Mouse (Mus musculus) kidney, postnatal 14 days (tissue): ENCODE results near the gene Tnfrsf21.

Experiments
- DNase-seq: peaks from one replicate; pipeline ENCODE4 v3.0.0; 2022; ENCODE audit warnings: mixed read lengths

Gene Tnfrsf21

GRCm38 (mm10) chr17:43081225-43081624, 64.9 kb downstream of the Tnfrsf21 start:
- DNase-seq, result no peak

DNA sequence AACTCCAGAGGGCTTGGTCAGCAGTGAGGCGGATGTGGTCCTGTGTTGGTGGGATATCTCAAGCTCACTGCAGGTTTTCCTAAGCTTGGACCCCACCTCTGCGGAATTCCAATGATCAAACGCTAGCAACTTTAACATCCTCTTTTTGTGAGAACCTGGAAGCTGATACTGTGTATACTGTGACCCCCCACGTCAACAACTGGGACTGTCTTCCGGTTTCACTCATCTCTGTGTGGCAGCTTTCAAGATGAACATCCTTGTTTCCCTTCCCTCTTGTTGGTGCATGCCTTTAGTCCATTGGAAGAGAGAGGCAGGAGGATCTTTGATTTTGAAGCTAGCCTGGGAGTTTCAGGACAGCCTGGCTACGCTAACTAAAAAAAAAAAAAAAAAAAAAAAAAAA, 73.1 kb downstream of the Tnfrsf21 start:
- DNase-seq, result no peak

DNA sequence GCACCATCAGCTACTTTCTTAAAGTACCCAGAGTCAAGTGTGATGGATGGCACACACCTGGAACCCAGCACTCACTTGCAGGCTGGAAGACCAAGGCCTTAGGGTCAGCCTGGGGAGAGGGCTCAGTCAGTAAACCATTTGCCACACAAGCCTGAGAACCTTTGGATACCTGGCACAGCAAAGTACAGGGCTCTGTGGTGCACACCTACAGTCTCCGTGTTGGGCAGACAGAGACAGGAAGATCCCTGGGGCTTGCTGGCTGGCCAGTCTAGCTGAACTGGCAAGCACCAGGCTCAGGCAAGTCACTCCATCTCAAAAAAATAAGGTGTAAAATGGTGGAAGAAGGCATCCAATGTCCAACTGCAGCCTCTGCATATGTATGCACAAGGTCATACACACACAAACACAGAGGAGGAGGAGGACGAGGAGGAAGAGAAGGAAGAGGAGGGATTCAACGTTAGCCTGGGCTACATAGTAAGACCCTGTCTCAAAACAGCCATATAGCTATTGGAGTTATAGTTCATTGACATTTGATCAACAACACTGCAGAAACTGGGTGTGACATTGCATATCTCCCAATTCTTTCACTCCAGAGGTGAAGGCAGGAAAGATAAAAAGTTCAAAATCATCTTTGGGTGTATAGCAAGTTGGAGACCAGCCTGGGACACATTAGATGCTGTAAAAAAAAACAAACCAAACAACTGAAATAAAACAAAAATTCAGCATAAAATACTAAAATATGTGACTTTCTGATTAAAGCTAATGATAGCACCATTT, 74.8 kb downstream of the Tnfrsf21 start:
- DNase-seq, result no peak

DNA sequence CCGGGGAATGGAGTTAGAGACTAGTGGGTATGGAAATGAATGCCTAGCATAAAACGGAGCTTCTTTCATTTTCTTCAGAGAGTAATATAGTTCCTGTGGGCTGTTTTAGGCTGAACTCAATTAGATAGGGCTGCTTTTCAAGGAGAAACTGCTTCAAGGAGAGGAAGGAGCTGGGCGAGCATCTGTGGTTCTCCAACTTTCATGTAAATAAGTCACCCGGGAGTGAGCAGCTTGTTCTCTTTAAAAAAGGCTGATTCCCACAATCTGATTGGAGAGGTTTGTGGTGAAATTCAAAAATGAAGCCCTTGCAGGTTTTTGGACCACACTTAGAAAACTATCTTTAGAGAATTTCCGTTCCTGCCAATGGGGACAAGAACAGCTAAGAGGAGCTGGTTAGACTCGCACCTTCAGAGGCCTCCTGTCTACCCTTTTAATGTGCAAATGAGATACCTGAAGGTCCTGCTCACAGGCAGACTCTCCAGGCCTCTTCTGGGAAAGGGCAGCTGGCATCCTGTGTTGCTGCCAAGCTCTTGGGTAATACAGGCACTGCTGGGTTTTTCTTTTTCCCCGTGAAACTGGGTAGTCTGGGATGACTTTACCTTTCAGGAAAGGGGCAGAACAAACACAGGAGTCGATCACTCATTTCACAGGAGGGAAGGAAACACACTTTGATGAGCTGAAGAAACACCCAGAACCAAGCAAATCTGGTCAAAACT, 76.1 kb downstream of the Tnfrsf21 start:
- no peak for DNase-seq

DNA sequence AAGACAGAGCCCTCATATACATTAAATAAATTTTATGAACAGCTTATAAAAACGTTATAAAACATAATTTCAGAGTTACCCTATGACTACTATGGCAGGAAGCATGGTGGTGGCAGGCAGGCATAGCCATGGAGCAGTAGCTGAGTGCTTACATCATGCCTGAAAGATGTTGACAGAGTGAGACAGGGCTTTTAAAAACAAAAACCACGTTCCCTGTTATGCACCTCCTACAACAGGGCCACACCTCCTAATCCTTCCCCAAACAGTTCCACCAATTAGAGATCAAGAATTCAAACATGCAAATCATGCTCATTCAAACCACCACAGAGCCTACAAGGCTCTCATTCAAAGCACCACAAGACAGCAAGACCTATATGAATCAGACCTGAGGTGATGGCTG, 77.9 kb downstream of the Tnfrsf21 start:
- DNase-seq, result no peak

- no peak for DNase-seq
Observed at GRCm38 (mm10) chr17:43097101-43097688, 80.8 kb downstream of the Tnfrsf21 start.

GRCm38 (mm10) chr17:43106108-43106507, 89.8 kb downstream of the Tnfrsf21 start:
- peak; percentile 75 for DNase-seq

- no peak for DNase-seq
Observed at GRCm38 (mm10) chr17:43107338-43107737, 91.0 kb downstream of the Tnfrsf21 start.

DNA sequence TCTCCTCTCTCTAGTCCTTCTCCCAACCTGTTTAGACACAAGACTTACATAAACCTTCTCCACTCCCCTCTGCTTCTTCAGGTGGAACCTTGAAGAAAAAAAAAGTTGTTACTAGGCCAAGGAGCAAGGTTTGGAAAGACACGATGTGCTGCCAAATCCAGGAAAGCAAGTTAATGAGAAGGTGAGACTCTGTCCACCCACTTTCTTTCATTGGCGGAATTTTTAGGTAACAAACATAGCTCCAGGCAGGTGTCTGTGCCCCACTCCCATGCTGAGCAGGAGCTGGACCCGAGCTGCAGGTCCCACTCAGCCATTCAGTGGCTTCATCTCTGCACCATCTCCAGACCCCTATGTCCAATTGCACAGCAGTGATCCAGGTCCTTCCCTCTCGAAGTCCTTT, 93.1 kb downstream of the Tnfrsf21 start:
- peak; percentile 78 for DNase-seq

DNA sequence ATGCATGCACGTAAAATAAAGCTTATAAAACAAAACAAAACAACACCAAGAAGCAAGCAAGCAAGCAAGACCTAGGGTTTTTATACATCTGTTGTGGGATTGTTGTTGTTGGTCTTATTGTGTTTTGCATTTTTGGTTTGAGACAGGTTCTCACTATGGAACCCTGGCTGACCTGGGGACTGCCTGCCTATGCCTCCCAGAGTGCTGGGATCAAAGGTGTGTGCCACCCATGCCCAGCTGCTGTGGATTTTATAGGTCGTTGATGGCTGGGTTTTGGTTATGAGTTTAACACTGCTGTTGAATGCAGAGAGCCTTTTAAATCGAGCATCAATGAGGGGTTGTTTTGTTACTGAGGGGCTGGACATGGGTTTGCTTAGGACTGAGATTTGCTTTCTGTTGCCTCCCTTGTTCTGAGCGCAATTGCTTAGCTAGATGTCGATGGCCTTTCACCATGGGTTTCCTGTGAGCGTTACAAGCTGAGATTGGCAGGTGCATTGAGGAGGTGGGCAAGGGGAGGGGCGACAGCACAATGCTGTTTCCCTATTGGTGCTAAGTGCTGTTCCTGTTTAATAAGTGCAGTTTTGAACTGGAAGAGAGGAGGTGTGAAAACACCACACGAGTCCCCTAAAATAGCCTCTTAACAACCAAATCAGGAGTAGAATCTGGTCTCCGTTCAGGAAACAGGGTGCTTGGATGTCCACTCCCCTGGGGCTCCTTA, 94.0 kb downstream of the Tnfrsf21 start:
- no peak for DNase-seq

- peak; percentile 53 for DNase-seq
Observed at GRCm38 (mm10) chr17:43113391-43113984, 97.1 kb downstream of the Tnfrsf21 start.

DNA sequence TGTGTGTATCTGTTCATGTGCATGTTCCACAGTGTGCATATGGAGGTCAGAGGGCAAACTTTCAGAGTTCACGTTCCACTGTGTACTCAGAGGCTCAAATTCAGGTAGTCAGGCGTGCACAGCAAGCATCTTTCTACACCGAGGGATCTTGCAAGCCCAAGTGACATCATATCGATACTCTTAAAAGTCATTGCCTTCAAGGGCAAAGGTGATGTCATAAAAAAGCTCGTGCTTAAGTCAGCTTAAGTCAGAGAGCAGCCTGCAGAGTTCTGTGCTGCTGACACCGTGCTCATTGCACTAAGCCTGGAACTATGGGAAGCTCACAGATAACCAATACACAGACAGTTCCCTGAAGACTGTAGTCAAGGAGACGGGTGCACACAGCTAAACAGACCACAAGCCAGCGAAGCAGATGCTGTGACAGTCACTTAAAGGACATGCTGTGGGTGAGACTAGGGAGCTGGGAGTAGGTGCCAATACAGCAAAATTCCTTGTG, 97.8 kb downstream of the Tnfrsf21 start:
- DNase-seq, result peak; percentile 28

DNA sequence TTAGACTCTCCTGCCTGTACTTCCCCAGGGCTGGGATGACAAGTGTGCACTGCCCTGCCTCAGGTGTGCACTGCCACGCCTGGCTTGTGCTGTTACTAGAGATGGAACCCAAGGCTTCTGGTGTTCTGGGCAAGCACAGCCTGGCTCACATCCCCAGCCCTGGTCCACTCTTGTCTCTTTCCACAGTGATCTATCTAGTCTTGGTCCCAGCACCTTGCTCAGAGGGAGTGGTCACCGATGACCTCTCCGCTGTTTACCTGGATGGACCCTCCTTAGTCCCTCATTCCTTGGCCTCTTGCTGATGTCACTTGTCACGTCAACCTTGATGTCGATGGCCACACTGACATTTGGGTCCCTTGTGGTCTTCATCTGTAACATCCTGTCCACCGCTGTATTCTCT, 98.6 kb downstream of the Tnfrsf21 start:
- DNase-seq, result no peak

DNA sequence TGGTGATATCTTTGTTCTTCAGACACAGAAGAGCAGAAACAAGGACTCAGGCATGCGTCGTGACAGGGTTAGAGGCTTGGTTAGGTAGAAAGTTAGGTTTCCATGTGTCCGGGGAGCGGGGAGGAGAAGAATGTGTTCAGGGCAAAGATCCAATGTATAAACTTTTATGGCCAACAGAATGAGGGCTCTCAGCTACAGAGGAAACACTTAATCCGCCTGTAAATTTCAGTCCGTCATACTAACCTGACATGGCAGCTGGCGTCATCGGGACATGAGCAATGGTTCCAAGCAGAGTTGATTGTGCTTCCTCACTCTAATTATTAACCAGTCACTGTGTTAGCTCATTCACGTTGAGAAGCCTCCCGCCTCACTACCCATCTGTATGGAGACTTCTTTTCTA, 100.4 kb downstream of the Tnfrsf21 start:
- DNase-seq, result peak; percentile 39

DNA sequence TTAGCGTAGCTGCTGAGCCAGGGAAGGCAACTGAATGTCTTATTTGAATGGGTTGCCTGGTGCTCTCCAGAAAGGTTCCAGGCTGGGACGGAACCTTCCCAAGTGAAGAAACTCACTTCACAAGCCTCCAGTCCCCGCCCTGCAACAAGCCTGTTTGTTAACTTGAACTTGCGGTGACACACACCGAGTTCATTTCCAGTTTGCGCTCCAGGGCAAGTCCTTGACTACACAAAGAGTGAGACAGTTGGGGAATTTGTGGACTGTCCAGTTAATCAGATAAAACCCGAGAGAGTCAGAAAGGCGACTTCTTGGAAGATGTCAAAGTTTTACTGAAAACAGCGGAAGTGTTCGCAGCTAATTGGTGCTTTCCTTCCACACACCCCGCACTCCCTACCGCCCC, 103.1 kb downstream of the Tnfrsf21 start:
- no peak for DNase-seq

DNA sequence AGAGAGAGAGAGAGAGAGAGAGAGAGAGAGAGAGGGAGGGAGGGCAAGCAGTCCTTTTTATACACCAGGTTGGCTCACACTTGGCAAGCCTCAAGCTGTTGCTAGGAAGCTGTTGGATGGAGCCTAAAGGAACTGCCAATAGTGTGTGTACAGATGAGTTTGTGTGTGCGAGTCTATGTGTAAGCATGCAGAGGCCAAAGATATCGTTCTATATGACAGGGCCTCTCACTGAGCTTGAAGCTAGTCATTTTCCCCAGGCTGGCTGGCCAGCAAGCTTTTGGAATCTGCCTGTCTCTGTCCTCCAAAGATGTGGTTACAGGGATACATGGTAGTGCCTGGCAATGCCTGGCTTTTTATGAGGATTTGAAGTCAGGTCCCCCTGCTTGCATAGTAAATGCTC, 104.7 kb downstream of the Tnfrsf21 start:
- no peak for DNase-seq

DNA sequence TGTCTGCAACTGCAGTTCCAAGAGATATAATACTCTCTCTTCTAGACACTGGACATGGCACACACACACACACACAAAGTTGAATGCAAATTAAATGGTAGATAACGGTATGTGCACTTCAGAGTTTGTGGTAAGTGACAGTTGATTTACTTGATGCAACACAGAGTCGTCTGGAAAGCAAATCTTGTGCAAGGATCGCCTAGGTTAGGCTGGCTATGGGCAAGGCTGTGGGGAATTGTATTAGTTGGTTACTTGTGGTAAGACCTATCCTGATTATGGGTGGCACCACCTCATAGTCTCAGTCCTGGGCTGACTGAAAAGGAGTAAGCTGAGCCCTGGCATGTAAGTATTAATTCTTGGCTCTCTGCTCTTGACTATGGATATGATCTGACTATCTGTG, 112.0 kb downstream of the Tnfrsf21 start:
- no peak for DNase-seq

DNA sequence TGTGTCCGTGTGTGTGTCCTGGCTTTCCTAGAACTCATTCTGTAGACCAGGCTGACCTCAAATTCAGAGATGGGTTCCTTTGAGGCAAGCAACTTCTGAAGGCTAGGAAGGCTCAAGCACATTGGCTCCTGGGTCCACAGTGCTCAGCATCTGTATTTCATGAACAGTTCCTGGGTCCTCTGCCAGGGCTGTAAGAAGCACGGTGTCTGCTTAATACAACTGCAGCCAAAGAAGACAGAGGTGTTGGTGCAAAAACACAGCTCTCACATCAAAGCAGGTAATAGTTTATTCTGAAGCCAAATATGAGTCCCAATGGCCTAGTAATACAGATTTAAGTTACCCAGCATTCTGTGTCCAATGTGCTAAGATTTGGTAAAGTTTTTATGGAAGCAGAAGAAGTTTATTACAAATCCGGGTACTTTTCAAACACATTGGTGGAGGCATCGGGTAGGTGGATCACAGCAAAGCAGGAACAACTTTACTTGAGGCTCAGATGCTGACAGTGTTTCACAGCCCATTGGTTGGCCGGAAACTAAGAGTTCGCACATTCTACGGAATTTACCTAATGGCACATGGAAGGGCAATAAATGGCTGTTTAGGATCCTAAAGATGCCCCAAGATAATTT, 112.7 kb downstream of the Tnfrsf21 start:
- DNase-seq, result no peak

GRCm38 (mm10) chr17:43130115-43130869, 113.9 kb downstream of the Tnfrsf21 start:
- DNase-seq, result no peak

GRCm38 (mm10) chr17:43130870-43131264, 114.5 kb downstream of the Tnfrsf21 start:
- no peak for DNase-seq

DNA sequence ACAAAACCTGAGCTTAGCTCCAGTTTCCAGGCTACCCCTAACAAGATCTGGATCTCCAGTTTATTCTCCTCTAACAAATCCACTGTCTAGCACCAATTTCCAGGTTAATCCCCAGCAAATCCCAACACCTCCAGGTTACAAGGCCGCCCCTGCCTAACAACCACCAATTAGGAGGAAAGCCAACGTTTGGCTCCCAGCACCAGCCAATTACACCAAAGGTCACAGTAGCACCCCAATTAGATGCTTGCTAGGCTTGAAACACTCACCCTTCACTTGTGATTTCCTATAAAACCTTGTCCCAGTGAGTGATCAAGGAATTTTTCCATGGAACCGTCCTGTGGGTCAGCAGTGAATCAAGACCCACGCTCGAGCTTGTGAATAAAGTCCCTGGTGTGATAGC, 116.1 kb downstream of the Tnfrsf21 start:
- no peak for DNase-seq

DNA sequence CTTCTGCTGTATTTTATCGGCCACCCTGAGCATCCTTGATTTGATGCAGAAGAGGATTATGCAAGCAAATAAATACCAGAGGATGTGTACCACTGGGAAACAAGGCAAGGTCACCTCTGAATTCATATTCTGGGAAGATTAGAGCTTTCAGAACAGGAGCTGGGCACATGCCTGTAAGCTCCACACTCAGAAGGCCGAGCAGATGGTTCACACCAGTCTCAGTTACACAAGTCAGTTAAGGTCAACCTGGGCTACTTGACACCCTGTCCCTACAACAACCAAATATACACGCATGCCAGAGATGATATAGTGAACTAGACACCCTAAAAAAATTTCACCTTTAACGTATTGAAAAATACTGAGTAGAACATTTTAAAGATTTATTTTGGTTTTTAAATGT, 116.8 kb downstream of the Tnfrsf21 start:
- no peak for DNase-seq
